Mouse (Mus musculus): ENCODE results near the gene Ctnnbip1.

The Ctnnbip1 gene

GRCm38 (mm10) chr4:149561392-149561791 lies 43.4 kb downstream of the Ctnnbip1 start:
- in situ Hi-C loops (cut with MboI, MseI) = no loop called here

DNA sequence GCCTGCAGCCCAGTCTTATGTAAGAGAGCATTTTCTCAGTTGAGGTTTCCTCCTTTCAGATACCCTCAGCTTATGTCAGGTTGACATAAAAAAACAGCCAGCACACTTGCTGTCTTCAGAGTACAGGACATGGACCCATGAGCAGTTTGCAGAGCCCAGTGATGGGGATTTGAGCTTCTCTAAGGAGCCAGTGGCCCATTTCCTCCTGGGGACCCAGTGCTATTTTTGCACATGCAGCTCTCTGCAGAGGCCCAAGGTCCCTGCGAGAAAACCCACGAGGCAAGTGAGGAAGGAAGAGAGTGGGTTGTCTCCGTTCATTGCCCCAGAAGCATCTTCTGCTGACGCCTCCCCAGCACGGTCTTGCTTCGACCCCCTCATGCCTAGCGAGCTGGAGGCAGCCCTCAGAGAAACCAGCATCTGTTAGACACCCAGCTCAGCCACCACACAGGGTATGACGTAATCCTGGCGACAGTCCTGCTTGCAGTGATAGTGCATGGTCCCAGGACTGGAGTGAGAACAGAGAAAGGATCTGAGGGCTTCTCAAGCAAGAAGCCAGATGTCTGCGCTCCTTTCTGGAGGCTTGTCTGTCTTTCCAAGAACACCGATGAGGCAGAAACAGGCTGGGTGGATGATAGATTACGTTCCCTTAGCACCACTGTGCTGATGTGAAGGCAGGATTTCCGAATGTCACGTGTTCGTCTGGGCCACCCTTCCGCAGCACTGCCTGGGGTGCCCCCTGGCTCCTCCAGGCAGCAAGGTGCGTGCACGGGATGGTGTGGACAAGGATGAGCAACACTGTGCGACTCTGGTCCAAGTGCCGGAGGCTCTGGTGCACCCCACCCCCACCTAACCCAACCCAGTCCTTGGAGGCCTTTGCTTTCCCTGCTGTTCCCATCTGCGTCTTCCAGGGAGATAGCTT lies 44.2 kb downstream of the Ctnnbip1 start:
- in situ Hi-C loops (cut with MboI, MseI) = no loop called here

DNA sequence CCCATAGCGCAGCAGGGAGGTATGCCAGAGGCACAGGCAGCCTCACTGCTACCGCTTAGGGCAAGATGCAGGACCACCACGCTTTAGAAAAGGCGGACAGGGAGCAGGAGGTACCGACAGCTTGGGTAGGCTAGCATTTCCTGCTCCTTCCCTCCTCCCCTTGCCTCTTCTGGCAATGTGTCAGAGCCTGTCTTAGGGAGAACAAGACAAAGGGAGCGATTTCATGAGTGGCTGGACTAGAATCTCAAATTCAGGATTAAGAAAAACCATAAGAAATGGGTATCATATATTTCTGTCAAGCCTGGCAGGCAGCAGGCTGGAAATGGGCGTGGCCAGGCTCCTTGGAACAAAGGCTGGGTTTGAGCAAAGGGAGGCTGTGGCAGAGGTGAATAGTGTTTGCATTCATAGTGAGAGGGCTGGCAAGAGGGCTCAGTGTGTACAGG lies 44.9 kb downstream of the Ctnnbip1 start:
- in situ Hi-C loops (cut with MboI, MseI) = no loop called here

DNA sequence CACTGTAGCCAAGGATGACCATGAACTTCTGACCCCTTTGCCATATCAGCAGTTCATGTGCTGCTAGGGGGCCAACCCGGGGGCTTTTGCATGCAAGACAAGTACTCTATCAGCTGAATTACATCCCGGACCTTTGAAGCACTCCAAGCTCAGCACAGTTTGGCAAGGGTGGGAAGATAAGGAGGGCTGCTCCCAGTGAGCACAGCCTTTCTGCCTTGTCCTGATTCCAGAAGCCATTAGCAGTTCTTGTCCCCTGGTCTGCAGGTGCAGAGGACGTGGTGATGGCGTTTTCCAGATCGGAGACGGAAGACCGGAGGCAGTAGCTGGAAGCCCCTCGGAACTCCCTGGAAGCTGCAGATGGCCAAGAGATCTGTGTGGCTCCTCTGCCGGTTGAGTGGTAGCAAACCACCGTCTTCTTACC lies 45.9 kb downstream of the Ctnnbip1 start:
- in situ Hi-C loops (cut with MboI, MseI) = no loop called here

DNA sequence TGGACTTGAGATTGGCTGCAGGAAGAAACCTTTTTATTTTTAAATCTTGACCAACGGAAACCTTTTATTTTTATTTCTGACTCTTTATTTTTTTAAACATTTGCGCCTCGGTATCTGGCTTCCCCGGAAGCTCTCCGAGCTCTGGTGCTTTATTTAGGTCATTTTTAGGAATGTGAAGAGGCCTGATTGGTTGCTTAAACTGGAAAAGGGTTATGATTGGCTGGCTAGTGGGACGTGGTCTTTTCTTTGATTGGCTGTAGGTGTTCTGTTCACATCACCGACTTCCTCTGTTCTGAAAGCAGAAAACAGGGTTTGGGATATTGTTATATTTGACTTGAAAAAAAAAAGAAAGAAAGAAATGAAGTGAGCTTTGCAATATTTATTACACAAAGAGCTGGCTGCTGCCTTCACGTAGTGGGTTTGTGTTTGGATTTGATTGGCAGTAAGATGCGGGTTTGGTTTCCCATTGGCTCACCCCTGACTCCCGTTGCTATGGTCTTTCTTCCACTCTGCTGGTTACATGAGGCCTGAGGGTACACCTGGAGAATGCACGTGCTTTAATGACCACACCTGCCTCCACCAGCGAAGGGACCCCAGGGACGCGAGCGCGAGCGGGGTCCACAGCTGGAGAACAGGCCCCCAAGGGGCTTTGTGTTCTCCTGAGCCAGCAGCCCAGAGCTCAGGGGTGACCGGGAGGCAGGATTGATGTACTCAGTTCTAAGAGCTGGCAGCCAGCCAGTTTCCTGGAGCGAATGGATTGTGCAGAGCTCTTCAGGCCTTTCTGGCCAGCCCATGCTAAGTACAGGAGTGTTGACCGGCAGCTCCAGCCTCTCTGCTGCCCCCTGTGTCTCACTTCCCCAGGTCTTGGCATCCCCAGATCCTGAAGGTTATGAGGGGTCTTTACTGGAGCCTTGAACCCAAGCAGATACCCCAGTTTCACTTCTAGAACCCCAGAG lies 46.7 kb downstream of the Ctnnbip1 start:
- in situ Hi-C loops (cut with MboI, MseI) = no loop called here

- in situ Hi-C loops (cut with MboI, MseI) = no loop called here
Observed at GRCm38 (mm10) chr4:149567432-149568026, 49.5 kb downstream of the Ctnnbip1 start.

GRCm38 (mm10) chr4:149568622-149569021 lies 50.6 kb downstream of the Ctnnbip1 start:
- in situ Hi-C loops (cut with MboI, MseI) = no loop called here

GRCm38 (mm10) chr4:149569781-149570497 lies 51.9 kb downstream of the Ctnnbip1 start:
- in situ Hi-C loops (cut with MboI, MseI) = no loop called here

- in situ Hi-C loops (cut with MboI, MseI) = no loop called here
Observed at GRCm38 (mm10) chr4:149570498-149570863, 52.4 kb downstream of the Ctnnbip1 start.

GRCm38 (mm10) chr4:149571209-149571608 lies 53.2 kb downstream of the Ctnnbip1 start:
- in situ Hi-C loops (cut with MboI, MseI) = no loop called here

GRCm38 (mm10) chr4:149571651-149572149 lies 53.7 kb downstream of the Ctnnbip1 start:
- in situ Hi-C loops (cut with MboI, MseI) = no loop called here

- in situ Hi-C loops (cut with MboI, MseI) = no loop called here
Observed at GRCm38 (mm10) chr4:149572446-149572845, 54.4 kb downstream of the Ctnnbip1 start.

DNA sequence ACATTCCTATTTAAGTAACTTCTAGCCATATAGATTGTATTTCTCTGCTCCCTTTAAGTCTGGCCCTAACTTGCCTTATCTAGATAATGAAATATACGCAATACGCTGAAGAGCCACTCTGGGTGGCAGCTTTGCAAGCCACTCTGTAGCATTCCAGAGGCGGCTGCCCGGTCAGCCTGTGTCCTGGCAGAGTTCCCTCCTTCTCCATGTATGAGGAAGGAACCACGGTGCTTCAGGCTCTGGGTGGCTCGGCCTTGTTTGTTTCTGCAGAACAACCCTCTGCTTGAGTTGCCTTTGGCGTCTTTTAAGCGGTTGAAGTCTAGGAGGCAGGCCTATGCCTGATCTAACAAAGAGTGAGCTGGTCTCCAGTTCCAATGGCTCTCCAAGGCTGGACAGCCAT lies 54.8 kb downstream of the Ctnnbip1 start:
- in situ Hi-C loops (cut with MboI, MseI) = no loop called here

DNA sequence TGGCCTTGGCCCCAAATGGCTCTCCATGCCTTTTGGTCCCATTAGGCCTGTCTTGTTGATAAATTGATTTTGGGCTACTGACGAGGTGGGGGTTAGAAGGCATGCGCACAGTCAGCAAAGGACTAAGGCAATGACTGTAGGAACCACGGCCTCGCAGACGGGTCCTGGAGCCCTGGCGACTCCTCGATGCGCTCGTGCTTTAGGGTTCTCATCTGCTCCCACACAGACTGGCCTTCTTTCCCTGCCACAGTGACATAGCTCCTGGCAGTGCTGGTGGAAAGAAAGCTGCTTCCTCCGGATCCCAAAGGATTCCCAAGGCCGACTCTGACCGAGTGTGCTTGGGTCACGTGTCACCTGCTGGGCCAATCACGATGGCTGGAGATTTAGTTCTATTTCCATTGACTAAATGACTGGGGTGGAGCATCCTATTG lies 56.4 kb downstream of the Ctnnbip1 start:
- in situ Hi-C loops (cut with MboI, MseI) = no loop called here

GRCm38 (mm10) chr4:149576061-149576460 lies 58.0 kb downstream of the Ctnnbip1 start:
- in situ Hi-C loops (cut with MboI, MseI) = no loop called here

DNA sequence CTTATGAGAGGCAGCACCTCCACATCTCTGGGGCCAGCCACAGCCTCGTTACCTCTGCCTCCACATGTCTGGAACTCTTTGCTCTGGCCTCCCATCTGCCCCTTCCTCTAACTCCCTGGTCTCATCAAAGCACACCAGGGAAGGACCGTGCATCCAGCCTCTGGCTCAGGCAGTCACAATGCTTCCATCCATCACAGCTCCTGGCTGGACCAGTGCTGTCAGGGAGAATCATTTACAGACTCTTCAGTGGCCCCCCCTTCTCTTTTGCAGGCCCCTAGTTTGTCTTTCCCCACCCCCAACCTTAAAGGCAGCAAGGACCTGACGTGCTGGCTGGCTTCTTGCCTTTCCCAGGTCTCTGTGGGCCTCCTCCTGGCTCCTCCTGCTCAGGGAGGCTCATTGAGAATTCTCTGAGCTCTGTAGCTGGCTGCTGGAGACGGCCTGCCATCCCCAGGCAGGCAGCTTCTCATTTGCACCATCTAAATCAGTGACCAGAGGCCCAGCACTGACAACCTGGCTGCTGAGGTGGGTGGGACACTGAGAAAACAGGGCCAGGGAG lies 59.0 kb downstream of the Ctnnbip1 start:
- in situ Hi-C loops (cut with MboI, MseI) = no loop called here

GRCm38 (mm10) chr4:149578085-149578681 lies 60.1 kb downstream of the Ctnnbip1 start:
- in situ Hi-C loops (cut with MboI, MseI) = no loop called here

GRCm38 (mm10) chr4:149578831-149579230 lies 60.8 kb downstream of the Ctnnbip1 start:
- in situ Hi-C loops (cut with MboI, MseI) = no loop called here

DNA sequence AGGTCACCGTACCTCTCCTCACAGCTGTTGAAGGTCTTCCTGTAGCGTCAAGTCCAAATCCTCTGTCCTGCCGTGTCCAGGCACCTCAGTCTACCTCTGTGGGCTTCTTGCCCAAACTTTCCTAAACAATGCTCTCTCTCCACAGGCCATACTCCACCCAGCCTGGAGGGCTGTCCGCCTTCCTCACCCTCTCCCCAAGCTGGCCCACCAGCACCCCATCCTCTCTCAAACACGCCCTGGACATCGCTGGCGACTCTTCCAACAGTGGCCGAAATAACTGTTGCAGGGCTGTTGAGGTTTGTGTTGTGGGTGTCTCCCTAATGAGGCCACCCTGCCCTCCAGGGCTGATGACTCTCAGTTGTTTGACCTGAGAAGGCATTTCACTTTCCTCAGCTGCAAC lies 67.2 kb downstream of the Ctnnbip1 start:
- in situ Hi-C loops (cut with MboI, MseI) = no loop called here

All from T-helper 1 cell (primary cell).